Mouse (Mus musculus): ENCODE results near the gene Ccr8. TPM values are rescaled to one million over a fixed set of nuclear protein-coding genes. Genes with fewer than 3 reads are reported as not detected.

Ccr8 gene
- polyA plus RNA-seq, 1 experiment from 2014 or later, result not detected

DNA sequence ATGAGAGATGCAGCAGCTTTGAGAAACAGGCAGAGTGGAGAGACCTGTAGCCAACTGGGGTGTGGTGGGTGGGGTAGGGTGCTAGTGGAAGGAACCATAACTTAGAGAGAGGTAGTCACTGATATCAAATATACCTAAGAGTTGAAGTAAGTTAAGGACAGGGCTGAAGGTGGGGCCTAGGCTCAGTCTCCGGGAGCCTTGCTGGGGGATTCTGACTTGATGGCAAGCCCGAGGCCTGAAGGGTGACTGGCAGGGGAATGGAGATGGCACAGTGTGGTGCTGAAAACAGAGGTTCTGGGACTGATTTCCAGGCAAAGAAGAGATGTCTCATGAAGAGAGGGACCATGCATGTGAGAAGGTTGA is 22.9 kb downstream of the Ccr8 start:
- Histone ChIP-seq H3K4me3 (ENCODE audit: low read depth, low read length) (no peak overlapping the region), H3K4me1 (ENCODE audit: control insufficient read depth, insufficient read depth, low read length) (peaks cover 5% of the 10 kb centered on the region), H3K27me3 (replicated peaks; ENCODE audit: control insufficient read depth, insufficient read depth, low read length) (no peaks in the 10 kb centered on the region), H3K9me3 (replicated peaks; ENCODE audit: control insufficient read depth, low read length) (no peaks in the 10 kb centered on the region), H3K36me3 (ENCODE audit: control insufficient read depth, insufficient read depth, low read length) (peaks cover 26% of the 10 kb centered on the region), H3K9ac (ENCODE audit: low read length) (no peak overlapping the region), H3K27ac (ENCODE audit: low read depth, low read length) (no peak overlapping the region), H3K4me2 (ENCODE audit: low read length) (no peak overlapping the region)
- DNase-seq (ENCODE audit: low spot score) (no peak), ATAC-seq (no peak)
- 97% methylated on average over 2 of the region's 2 CpGs for whole genome bisulfite sequencing

GRCm38 (mm10) chr9:120115580-120115979 is 23.7 kb downstream of the Ccr8 start:
- DNase-seq (ENCODE audit: low spot score) (no peak), ATAC-seq (no peak)
- 81% methylated on average over 5 of the region's 5 CpGs for WGBS

DNA sequence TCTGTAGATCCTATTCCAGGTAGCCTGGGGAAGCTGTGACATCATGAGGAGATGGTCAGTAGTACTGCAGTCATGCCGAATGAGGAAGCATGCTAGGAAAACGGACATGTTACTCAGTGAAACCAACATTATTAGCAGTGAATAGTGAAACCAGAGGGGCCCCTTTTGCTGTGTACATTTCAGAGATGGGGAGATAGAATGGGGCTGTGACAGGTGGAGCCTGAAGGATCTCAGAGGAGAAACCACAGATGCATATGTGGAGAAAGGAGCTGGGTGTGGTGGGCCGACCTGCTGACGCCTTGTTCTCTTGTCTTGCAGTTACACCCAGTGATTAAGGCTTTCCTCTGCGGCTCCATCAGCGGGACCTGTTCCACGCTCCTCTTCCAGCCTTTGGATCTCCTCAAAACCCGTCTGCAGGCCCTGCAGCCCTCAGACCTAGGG is 24.3 kb downstream of the Ccr8 start:
- H3K4me2 ChIP-seq (ENCODE audit: low read length), result no peak overlapping the region
- H3K4me3 ChIP-seq (ENCODE audit: low read depth, low read length), result no peak overlapping the region
- DNase-seq (ENCODE audit: low spot score) (no peak), ATAC-seq (no peak)
- H3K9ac ChIP-seq (ENCODE audit: low read length), result no peak overlapping the region
- no peaks in the 10 kb centered on the region for H3K9me3 ChIP-seq (replicated peaks; ENCODE audit: control insufficient read depth, low read length)
- H3K36me3 ChIP-seq (ENCODE audit: control insufficient read depth, insufficient read depth, low read length), result peaks cover 40% of the 10 kb centered on the region
- no peak overlapping the region for H3K27ac ChIP-seq (ENCODE audit: low read depth, low read length)
- peaks cover 1% of the 10 kb centered on the region for H3K4me1 ChIP-seq (ENCODE audit: control insufficient read depth, insufficient read depth, low read length)
- 89% methylated on average over 8 of the region's 8 CpGs for WGBS
- H3K27me3 ChIP-seq (replicated peaks; ENCODE audit: control insufficient read depth, insufficient read depth, low read length), result no peaks in the 10 kb centered on the region

More at GRCm38 (mm10) chr9:120115580-120115979, 23.7 kb downstream of the Ccr8 start:
- peaks cover 5% of the 10 kb centered on the region for H3K4me1 ChIP-seq (ENCODE audit: control insufficient read depth, insufficient read depth, low read length)
- H3K4me3 ChIP-seq (ENCODE audit: low read depth, low read length), result no peak overlapping the region
- no peak overlapping the region for H3K9ac ChIP-seq (ENCODE audit: low read length)
- H3K27ac ChIP-seq (ENCODE audit: low read depth, low read length), result no peak overlapping the region
- no peak overlapping the region for H3K4me2 ChIP-seq (ENCODE audit: low read length)
- H3K36me3 ChIP-seq (ENCODE audit: control insufficient read depth, insufficient read depth, low read length), result peaks cover 34% of the 10 kb centered on the region
- no peaks in the 10 kb centered on the region for H3K27me3 ChIP-seq (replicated peaks; ENCODE audit: control insufficient read depth, insufficient read depth, low read length)
- H3K9me3 ChIP-seq (replicated peaks; ENCODE audit: control insufficient read depth, low read length), result no peaks in the 10 kb centered on the region

- Histone ChIP-seq H3K27ac (ENCODE audit: low read depth, low read length) (no peak overlapping the region), H3K36me3 (ENCODE audit: control insufficient read depth, insufficient read depth, low read length) (peaks cover 56% of the 10 kb centered on the region), H3K4me3 (ENCODE audit: low read depth, low read length) (no peak overlapping the region), H3K4me1 (ENCODE audit: control insufficient read depth, insufficient read depth, low read length) (no peaks in the 10 kb centered on the region), H3K4me2 (ENCODE audit: low read length) (no peak overlapping the region), H3K9me3 (replicated peaks; ENCODE audit: control insufficient read depth, low read length) (no peaks in the 10 kb centered on the region), H3K27me3 (replicated peaks; ENCODE audit: control insufficient read depth, insufficient read depth, low read length) (no peaks in the 10 kb centered on the region), H3K9ac (ENCODE audit: low read length) (no peak overlapping the region)
- ATAC-seq, result no peak
- 86% methylated on average over 4 of the region's 4 CpGs for WGBS
- no peak for DNase-seq (ENCODE audit: low spot score)
Measured at GRCm38 (mm10) chr9:120118212-120118611, 26.3 kb downstream of the Ccr8 start.

DNA sequence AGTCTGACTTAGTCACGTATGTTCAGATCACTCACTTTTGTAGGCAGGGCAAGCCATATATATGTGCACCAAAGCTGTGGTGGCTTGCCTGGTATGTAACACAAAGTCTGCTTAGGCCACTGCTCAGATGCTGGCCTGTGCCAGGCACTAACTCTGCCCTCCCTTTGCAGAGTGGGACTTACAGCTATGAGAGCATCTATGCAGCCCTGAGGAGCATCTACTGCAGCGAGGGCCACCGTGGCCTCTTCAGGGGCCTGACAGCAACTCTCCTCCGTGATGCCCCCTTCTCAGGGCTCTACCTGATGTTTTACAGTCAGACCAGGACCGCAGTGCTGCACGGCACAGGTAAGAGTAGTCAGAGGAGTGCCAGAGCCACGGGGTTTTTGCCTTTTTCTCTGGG is 28.6 kb downstream of the Ccr8 start:
- Histone ChIP-seq H3K4me2 (ENCODE audit: low read length) (no peak overlapping the region), H3K27me3 (replicated peaks; ENCODE audit: control insufficient read depth, insufficient read depth, low read length) (no peaks in the 10 kb centered on the region), H3K9me3 (replicated peaks; ENCODE audit: control insufficient read depth, low read length) (no peaks in the 10 kb centered on the region), H3K9ac (ENCODE audit: low read length) (no peak overlapping the region), H3K4me3 (ENCODE audit: low read depth, low read length) (no peak overlapping the region), H3K27ac (ENCODE audit: low read depth, low read length) (no peak overlapping the region), H3K36me3 (ENCODE audit: control insufficient read depth, insufficient read depth, low read length) (peaks cover 68% of the 10 kb centered on the region), H3K4me1 (ENCODE audit: control insufficient read depth, insufficient read depth, low read length) (no peaks in the 10 kb centered on the region)
- WGBS, result 95% methylated on average over 7 of the region's 7 CpGs
- ATAC-seq (no peak), DNase-seq (ENCODE audit: low spot score) (no peak)

DNA sequence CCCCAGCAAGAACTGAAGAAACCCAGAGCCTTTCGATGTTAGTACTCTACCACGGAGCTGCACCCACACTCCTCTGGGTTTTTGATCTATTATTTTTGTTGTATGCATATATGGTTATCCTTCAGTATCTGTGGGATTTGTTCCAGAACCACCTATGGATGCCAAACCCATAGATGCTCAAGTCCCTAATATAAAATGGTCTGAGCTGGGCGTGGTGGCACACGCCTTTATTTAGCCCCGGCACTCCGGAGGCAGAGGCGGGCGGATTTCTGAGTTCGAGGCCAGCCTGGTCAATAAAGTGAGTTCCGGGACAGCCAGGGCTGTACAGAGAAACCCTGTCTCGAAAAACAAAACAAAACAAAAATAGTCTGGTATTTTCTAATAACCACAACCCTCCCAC is 35.0 kb downstream of the Ccr8 start:
- H3K4me3 ChIP-seq (ENCODE audit: low read depth, low read length), result peak overlapping the region; percentile 97
- DNase-seq (ENCODE audit: low spot score) (no peak), ATAC-seq (no peak)
- 70% methylated on average over 11 of the region's 11 CpGs for WGBS
- no peaks in the 10 kb centered on the region for H3K9me3 ChIP-seq (replicated peaks; ENCODE audit: control insufficient read depth, low read length)
- peak overlapping the region; percentile 60 for H3K4me2 ChIP-seq (ENCODE audit: low read length)
- peaks cover 7% of the 10 kb centered on the region for H3K4me1 ChIP-seq (ENCODE audit: control insufficient read depth, insufficient read depth, low read length)
- H3K36me3 ChIP-seq (ENCODE audit: control insufficient read depth, insufficient read depth, low read length), result peaks cover 55% of the 10 kb centered on the region
- H3K27me3 ChIP-seq (replicated peaks; ENCODE audit: control insufficient read depth, insufficient read depth, low read length), result no peaks in the 10 kb centered on the region
- H3K27ac ChIP-seq (ENCODE audit: low read depth, low read length), result peak overlapping the region; percentile 46; the same call in 1 of the 2 replicates
- H3K9ac ChIP-seq (ENCODE audit: low read length), result peak overlapping the region; percentile 70

- H3K36me3 ChIP-seq (ENCODE audit: control insufficient read depth, insufficient read depth, low read length), result peaks cover 57% of the 10 kb centered on the region
- H3K27ac ChIP-seq (ENCODE audit: low read depth, low read length), result peak within 1 kb of the TSS; percentile 78
- H3K4me3 ChIP-seq (ENCODE audit: low read depth, low read length), result peak within 1 kb of the TSS; percentile 97
- H3K27me3 ChIP-seq (replicated peaks; ENCODE audit: control insufficient read depth, insufficient read depth, low read length), result no peaks in the 10 kb centered on the region
- DNase-seq (ENCODE audit: low spot score) (peak; percentile 99), ATAC-seq (peak; percentile 99)
- H3K9me3 ChIP-seq (replicated peaks; ENCODE audit: control insufficient read depth, low read length), result no peaks in the 10 kb centered on the region
- H3K4me2 ChIP-seq (ENCODE audit: low read length), result peak within 1 kb of the TSS; percentile 65
- peaks cover 7% of the 10 kb centered on the region for H3K4me1 ChIP-seq (ENCODE audit: control insufficient read depth, insufficient read depth, low read length)
- peak within 1 kb of the TSS; percentile 99 for H3K9ac ChIP-seq (ENCODE audit: low read length)
- under 1% methylated on average over 65 of the region's 72 CpGs for WGBS
Measured at GRCm38 (mm10) chr9:120127538-120128251, 35.8 kb downstream of the Ccr8 start, which contains the start of gene Rpsa. TSS of gene Rpsa (plus strand) at chr9:120127689.

DNA sequence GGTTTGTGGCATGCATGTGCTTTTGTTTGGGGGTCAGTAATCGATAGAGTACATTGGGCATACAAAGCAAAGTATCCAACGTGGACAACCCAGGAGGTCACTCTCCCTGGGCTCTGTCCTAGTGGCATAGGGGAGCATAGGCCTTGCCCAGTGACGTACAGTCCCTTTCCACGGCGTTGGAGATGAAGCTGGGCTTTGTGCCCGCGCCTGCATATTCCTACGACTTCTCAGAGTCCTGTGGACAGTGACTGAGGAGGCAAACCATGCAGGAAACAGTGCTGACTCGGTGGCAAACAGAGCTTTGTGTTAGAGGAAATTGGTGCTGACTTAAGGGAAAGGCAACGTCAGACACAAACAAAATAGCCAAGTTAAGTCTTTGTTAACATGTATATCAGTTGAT is 37.4 kb downstream of the Ccr8 start:
- Histone ChIP-seq H3K27ac (ENCODE audit: low read depth, low read length) (no peak overlapping the region), H3K36me3 (ENCODE audit: control insufficient read depth, insufficient read depth, low read length) (peaks cover 47% of the 10 kb centered on the region), H3K27me3 (replicated peaks; ENCODE audit: control insufficient read depth, insufficient read depth, low read length) (no peaks in the 10 kb centered on the region), H3K9ac (ENCODE audit: low read length) (peak overlapping the region; percentile 3; the same call in 1 of the 2 replicates), H3K9me3 (replicated peaks; ENCODE audit: control insufficient read depth, low read length) (no peaks in the 10 kb centered on the region), H3K4me1 (ENCODE audit: control insufficient read depth, insufficient read depth, low read length) (peaks cover 7% of the 10 kb centered on the region), H3K4me2 (ENCODE audit: low read length) (peak overlapping the region; percentile 65), H3K4me3 (ENCODE audit: low read depth, low read length) (peak overlapping the region; percentile 97; the same call in 1 of the 2 replicates)
- DNase-seq (ENCODE audit: low spot score) (no peak), ATAC-seq (no peak)
- WGBS, result 72% methylated on average over 10 of the region's 10 CpGs

DNA sequence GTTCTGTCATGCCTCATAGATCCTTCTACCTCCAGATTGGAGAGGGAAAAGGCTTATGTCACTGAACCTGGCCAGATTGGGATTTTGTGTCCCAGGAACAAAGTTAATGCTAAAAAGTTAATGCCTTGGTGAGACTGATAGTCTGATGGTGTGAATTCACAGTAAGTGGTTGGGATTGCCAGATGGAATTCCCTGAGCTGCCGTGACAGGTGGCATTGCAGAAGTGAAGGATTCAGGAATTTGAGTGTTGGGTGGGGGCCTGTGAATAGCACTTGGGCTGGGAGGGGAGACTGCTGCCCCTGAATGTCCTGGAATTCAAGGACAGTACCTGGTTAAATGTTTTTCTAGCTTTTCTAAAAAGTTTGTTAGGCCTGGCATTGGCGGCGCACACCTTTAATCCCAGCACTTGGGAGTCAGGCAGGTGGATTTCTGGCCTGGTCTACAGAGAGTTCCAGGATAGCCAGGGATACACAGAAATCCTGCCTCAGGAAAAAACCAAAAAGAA is 39.9 kb downstream of the Ccr8 start:
- H3K27me3 ChIP-seq (replicated peaks; ENCODE audit: control insufficient read depth, insufficient read depth, low read length), result no peaks in the 10 kb centered on the region
- no peak for DNase-seq (ENCODE audit: low spot score)
- 91% methylated on average over 3 of the region's 3 CpGs for WGBS

More for the DNA sequence above, 39.9 kb downstream of the Ccr8 start:
- no peak for ATAC-seq
- Histone ChIP-seq H3K9me3 (replicated peaks; ENCODE audit: control insufficient read depth, low read length) (no peaks in the 10 kb centered on the region), H3K4me1 (ENCODE audit: control insufficient read depth, insufficient read depth, low read length) (peaks cover 7% of the 10 kb centered on the region), H3K9ac (ENCODE audit: low read length) (no peak overlapping the region), H3K27ac (ENCODE audit: low read depth, low read length) (no peak overlapping the region), H3K36me3 (ENCODE audit: control insufficient read depth, insufficient read depth, low read length) (peaks cover 45% of the 10 kb centered on the region), H3K4me3 (ENCODE audit: low read depth, low read length) (no peak overlapping the region), H3K4me2 (ENCODE audit: low read length) (no peak overlapping the region)

All from forebrain, embryonic 14.5 days (tissue).